8 mouse cellular contexts compared by ENCODE assay signal in the genomic region with DNA sequence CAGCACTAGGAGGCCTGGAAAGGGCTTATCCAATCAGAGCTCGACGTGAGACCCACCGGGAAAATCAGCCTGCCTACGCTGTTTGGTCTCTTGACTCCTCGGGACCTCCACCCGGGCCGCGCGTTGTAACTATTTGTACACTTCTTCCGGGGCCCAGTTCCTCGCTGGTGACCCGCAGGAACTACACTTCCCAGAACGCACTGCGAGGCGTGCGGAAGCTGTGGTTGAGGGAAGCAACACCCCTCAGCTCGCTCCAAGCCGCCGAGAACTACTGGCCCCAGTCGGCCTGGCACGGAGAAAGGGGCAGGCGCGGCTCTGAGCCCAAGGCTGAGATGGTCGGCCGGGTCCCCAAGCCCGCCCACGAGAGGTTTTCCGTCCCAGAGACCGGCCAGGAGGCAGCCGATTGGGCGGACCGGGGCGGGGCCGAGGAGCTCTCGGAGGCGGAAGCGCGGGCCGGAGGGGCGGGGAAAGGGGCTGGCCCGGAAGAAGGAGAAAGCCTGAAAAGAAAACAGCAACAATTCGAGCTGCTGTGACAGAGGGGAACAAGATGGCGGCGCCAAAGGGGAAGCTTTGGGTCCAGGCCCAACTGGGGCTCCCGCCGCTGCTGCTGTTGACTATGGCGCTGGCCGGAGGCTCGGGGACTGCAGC. TPM values are rescaled to one million over a fixed set of nuclear protein-coding genes. Genes with fewer than 3 reads are reported as not detected.
A peak's percentile ranks its signal among the peaks of the same experiment; 100 is the strongest.
DNase-seq lines count a peak whose midpoint lies in the region; ATAC-seq lines count a peak whose summit lies in the region.

Tmem59 (plus strand) TSS at position 218 of the 648 bp plus-strand sequence.

- peak; percentile 99 for DNase-seq in B cell, adult 2 months
- DNase-seq in brain, adult 2 months (ENCODE audit: low read depth, low spot score), result peak; percentile 97
- DNase-seq in heart, embryonic 10.5 days (ENCODE audit: low spot score), result peak; percentile 98
- peak; percentile 96 for DNase-seq in liver
- peak; percentile 96 to 97 for DNase-seq in spleen, postnatal 4 days (ENCODE audit: low spot score in 2 of 2)

- H3K4me3 ChIP-seq in heart, embryonic 10.5 days, result peak within 1 kb of the TSS; percentile 82
- H3K4me3 ChIP-seq in kidney, embryonic 15.5 days (replicated peaks), result peak within 1 kb of the TSS; percentile 86

- peak within 1 kb of the TSS; percentile 64 for H3K4me2 ChIP-seq in kidney, embryonic 15.5 days

- ATAC-seq in erythroblast, adult 5-6 weeks (replicated peaks; ENCODE audit: low FRiP score, poor library complexity, severe bottlenecking), result peak; percentile 85
- peak; percentile 95 for ATAC-seq in kidney, embryonic 15.5 days (replicated peaks; ENCODE audit: low FRiP score)
- peak; percentile 89 for ATAC-seq in monocyte, adult 5-6 weeks (replicated peaks; ENCODE audit: insufficient number of reproducible peaks, low FRiP score, low TSS enrichment, poor library complexity, severe bottlenecking)

- H3K9ac ChIP-seq in kidney, embryonic 15.5 days, result peak within 1 kb of the TSS; percentile 81

- no peaks in the 10 kb centered on the region for H3K27me3 ChIP-seq in heart, embryonic 10.5 days (ENCODE audit: insufficient read depth, poor library complexity, severe bottlenecking)
- no peaks in the 10 kb centered on the region for H3K27me3 ChIP-seq in kidney, embryonic 15.5 days

- peak within 1 kb of the TSS; percentile 97 for H3K27ac ChIP-seq in heart, embryonic 10.5 days
- H3K27ac ChIP-seq in kidney, embryonic 15.5 days, result peak within 1 kb of the TSS; percentile 99

- no peaks in the 10 kb centered on the region for H3K9me3 ChIP-seq in heart, embryonic 10.5 days
- no peaks in the 10 kb centered on the region for H3K9me3 ChIP-seq in kidney, embryonic 15.5 days (replicated peaks)

- WGBS in heart, embryonic 10.5 days, result under 1% methylated on average over 49 of the region's 49 CpGs
- under 1% methylated on average over 49 of the region's 49 CpGs for WGBS in kidney, embryonic 15.5 days

- H3K4me1 ChIP-seq in heart, embryonic 10.5 days, result peaks cover 24% of the 10 kb centered on the region
- peaks cover 34% of the 10 kb centered on the region for H3K4me1 ChIP-seq in kidney, embryonic 15.5 days

- H3K36me3 ChIP-seq in heart, embryonic 10.5 days, result peaks cover 17% of the 10 kb centered on the region
- H3K36me3 ChIP-seq in kidney, embryonic 15.5 days, result peaks cover 17% of the 10 kb centered on the region

RNA-seq across cellular contexts. Expression of gene Tmem59, which starts in this region (rescaled TPM):
- 124 and 174 TPM in 2 replicates for total RNA-seq in erythroblast, adult 5-6 weeks (2015; ENCODE audit: low replicate concordance)
- 146 and 147 TPM in 2 replicates for total RNA-seq in erythroblast, adult 5-6 weeks (2017; ENCODE audit: low replicate concordance)
- polyA plus RNA-seq in heart, embryonic 10.5 days (2016; fragmentation: Nextera tagmentation; extraction: Ambion mirVana), result 292 and 299 TPM in 2 replicates
- polyA plus RNA-seq in kidney, embryonic 15.5 days (2015; fragmentation: Nextera tagmentation; extraction: Ambion mirVana), result 455 and 483 TPM in 2 replicates
- 184 to 208 TPM (median 196 TPM) in 3 replicates for total RNA-seq in monocyte, adult 5-6 weeks (2017)

Comparison
In these comparisons a context has a peak if more than half of its experiments do, and no peak if none do; other contexts are left out.
1. Peak in every context shown above with its lines: DNase-seq, ATAC-seq, H3K4me3 ChIP-seq and H3K27ac ChIP-seq.